Comparison of ENCODE assay signal across 30 mouse cellular contexts in genomic region chr7:70462131-70462530, GRCm38 (mm10).
"Had no signal": no experiment of that assay in that cellular context is flagged by ENCODE, and none has a peak within 500 bp of the region (broad histone marks: within the 10 kb centered on the region; RNA-seq: fewer than 3 reads in every experiment).

No protein-coding gene starts in this region.

- H3K36me3 ChIP-seq: limb, embryonic 12.5 days; limb, embryonic 15.5 days; liver, embryonic 12.5 days; liver, embryonic 13.5 days; liver, embryonic 15.5 days; lung, embryonic 15.5 days; midbrain, embryonic 10.5 days; midbrain, embryonic 12.5 days; midbrain, embryonic 13.5 days; midbrain, embryonic 15.5 days; neural tube, embryonic 12.5 days had no signal

- H3K27me3 ChIP-seq: limb, embryonic 15.5 days; liver, embryonic 12.5 days; liver, embryonic 13.5 days; liver, embryonic 15.5 days; lung, embryonic 15.5 days; megakaryocyte, embryonic 14.5 days; midbrain, embryonic 12.5 days; midbrain, embryonic 13.5 days; midbrain, embryonic 15.5 days; neural tube, embryonic 12.5 days had no signal

- DNase-seq: left cerebral cortex, postnatal 4 days; liver; liver, embryonic 13.5 days; liver, postnatal 0 days; lung, adult 18-20 months; lung, adult 2 months; lung, postnatal 10 days; lung, postnatal 14 days; lung, postnatal 36 days; lung, postnatal 4 days; midbrain, embryonic 14.5 days had no signal

- H3K9ac ChIP-seq: limb, embryonic 12.5 days; limb, embryonic 15.5 days; liver, embryonic 12.5 days; liver, embryonic 13.5 days; liver, embryonic 14.5 days; liver, embryonic 15.5 days; liver, postnatal 0 days; lung, embryonic 15.5 days; midbrain, embryonic 12.5 days; midbrain, embryonic 13.5 days; midbrain, embryonic 15.5 days; neural tube, embryonic 12.5 days had no signal

- H3K27ac ChIP-seq: left cerebral cortex, adult 2 months; limb, embryonic 12.5 days; limb, embryonic 15.5 days; liver, embryonic 12.5 days; liver, embryonic 13.5 days; liver, embryonic 14.5 days; liver, embryonic 15.5 days; lung, embryonic 15.5 days; macrophage; midbrain, embryonic 10.5 days; midbrain, embryonic 12.5 days; midbrain, embryonic 13.5 days; midbrain, embryonic 15.5 days; neural tube, embryonic 12.5 days had no signal

- ATAC-seq: liver, embryonic 12.5 days; liver, postnatal 0 days; lung, postnatal 0 days; midbrain, embryonic 13.5 days; midbrain, embryonic 15.5 days; midbrain, embryonic 16.5 days had no signal

- H3K4me2 ChIP-seq: limb, embryonic 12.5 days; limb, embryonic 15.5 days; liver, embryonic 11.5 days; liver, embryonic 12.5 days; liver, embryonic 13.5 days; liver, embryonic 15.5 days; lung, embryonic 15.5 days; midbrain, embryonic 11.5 days; midbrain, embryonic 12.5 days; midbrain, embryonic 13.5 days; midbrain, embryonic 15.5 days; neural tube, embryonic 12.5 days had no signal

- H3K9me3 ChIP-seq: limb, embryonic 12.5 days; limb, embryonic 15.5 days; liver, embryonic 12.5 days; liver, embryonic 13.5 days; liver, embryonic 15.5 days; lung, embryonic 15.5 days; midbrain, embryonic 10.5 days; midbrain, embryonic 12.5 days; midbrain, embryonic 13.5 days; midbrain, embryonic 15.5 days; neural tube, embryonic 12.5 days had no signal

- H3K4me1 ChIP-seq: limb, embryonic 12.5 days; limb, embryonic 15.5 days; liver, embryonic 12.5 days; liver, embryonic 13.5 days; liver, embryonic 15.5 days; lung, embryonic 15.5 days; megakaryocyte, embryonic 14.5 days; midbrain, embryonic 10.5 days; midbrain, embryonic 12.5 days; midbrain, embryonic 13.5 days; midbrain, embryonic 15.5 days; neural tube, embryonic 12.5 days had no signal

- H3K4me3 ChIP-seq: left cerebral cortex, adult 2 months; limb, embryonic 12.5 days; limb, embryonic 15.5 days; liver, embryonic 12.5 days; liver, embryonic 13.5 days; liver, embryonic 15.5 days; lung, embryonic 15.5 days; megakaryocyte, embryonic 14.5 days; midbrain, embryonic 10.5 days; midbrain, embryonic 12.5 days; midbrain, embryonic 13.5 days; midbrain, embryonic 15.5 days; myocyte; neural tube, embryonic 12.5 days had no signal
